Mouse (Mus musculus): ENCODE data around the gene Mvb12b.

DNA sequence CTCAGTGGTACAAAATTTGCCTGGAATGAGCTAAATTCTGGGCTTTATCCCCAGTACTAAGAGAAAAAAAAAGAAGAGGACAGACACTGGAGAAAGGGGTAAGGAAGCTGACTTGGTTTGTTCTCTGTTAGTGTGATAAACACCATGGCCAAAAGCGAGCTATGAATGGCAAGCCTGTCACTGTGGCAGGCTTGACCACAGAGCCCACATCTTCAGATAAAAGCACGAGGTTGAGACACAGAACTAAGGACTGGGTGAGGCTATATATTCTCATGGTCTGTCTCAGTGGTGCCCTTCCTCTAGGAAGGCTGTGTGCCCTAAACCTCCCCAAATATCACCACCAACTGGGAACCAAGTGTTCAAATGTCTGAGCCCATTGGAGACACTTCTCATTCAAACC lies 31.0 kb downstream of the Mvb12b start:
- no peak for TF ChIP-seq CTCF (IDR thresholded peaks at IDR 0.05; ENCODE audit: control insufficient read depth, insufficient read depth, insufficient read length)
- no peak for TF ChIP-seq USF1 (IDR thresholded peaks at IDR 0.05; ENCODE audit: low read depth)
- no peak for TF ChIP-seq FOSL1 (IDR thresholded peaks at IDR 0.05; ENCODE audit: insufficient read depth, low read length, poor library complexity, severe bottlenecking)
